Mouse (Mus musculus): ENCODE measurements around the gene Rlf. TPM values are rescaled to one million over a fixed set of nuclear protein-coding genes. Genes with fewer than 3 reads are reported as not detected.

Rlf gene
- polyA plus RNA-seq (2017; shearing (Covaris generic)): 88.5 TPM

GRCm38 (mm10) chr4:121214793-121215304 is at the start of gene Rlf:
Gene Rlf (minus strand): TSS chr4:121215084.

GRCm38 (mm10) chr4:121109126-121109525 is 105.8 kb downstream of the Rlf start, which contains the start of gene Tmco2:
Gene Tmco2 (minus strand): TSS chr4:121109226.

GRCm38 (mm10) chr4:121097650-121098378 is 117.1 kb downstream of the Rlf start, which contains the start of gene Zmpste24:
Gene Zmpste24 (minus strand): TSS chr4:121098241.

Other genes starting within 250 kb of the Rlf start
- 81.1 TPM for gene Smap2, start 197.8 kb downstream of the Rlf start, polyA plus RNA-seq (2017; shearing (Covaris generic))
- gene Col9a2, start 175.7 kb downstream of the Rlf start, polyA plus RNA-seq (2017; shearing (Covaris generic)): not detected
- 32.3 TPM for gene Zmpste24, start 116.8 kb downstream of the Rlf start, polyA plus RNA-seq (2017; shearing (Covaris generic))
- not detected for gene Tmco2, start 105.9 kb downstream of the Rlf start, polyA plus RNA-seq (2017; shearing (Covaris generic))
- gene Gm12888, start 109.8 kb upstream of the Rlf start, polyA plus RNA-seq (2017; shearing (Covaris generic)): not detected
- gene Gm12886, start 208.0 kb upstream of the Rlf start, polyA plus RNA-seq (2017; shearing (Covaris generic)): not detected

Measured in naive thymus-derived CD4-positive, alpha-beta T cell, adult 5 months (primary cell).